In genomic region chr13:60748556-60748955, GRCm38 (mm10) we compare ENCODE assay signal across 15 mouse cellular contexts. TPM values are rescaled to one million over a fixed set of nuclear protein-coding genes. Genes with fewer than 3 reads are reported as not detected.
DNase-seq lines count a peak whose midpoint lies in the region; ATAC-seq and TF ChIP-seq lines count a peak whose summit lies in the region.
"Had no signal": no experiment of that assay in that cellular context is flagged by ENCODE, and none has a peak within 500 bp of the region (broad histone marks: within the 10 kb centered on the region; RNA-seq: fewer than 3 reads in every experiment).

No protein-coding gene starts in this region.

- H3K9me3 ChIP-seq in heart, postnatal 0 days (replicated peaks; ENCODE audit: control insufficient read depth, low read length): no peaks in the 10 kb centered on the region
- no peaks in the 10 kb centered on the region for H3K9me3 ChIP-seq in lung, postnatal 0 days (ENCODE audit: low read length)
- H3K9me3 ChIP-seq: forebrain, embryonic 15.5 days; stomach, embryonic 15.5 days had no signal

- intact Hi-C loops in heart, postnatal 25 days (cut with DNase I): no loop called here

- no peak overlapping the region for H3K27ac ChIP-seq in heart, postnatal 0 days (ENCODE audit: low read depth)
- H3K27ac ChIP-seq in lung, postnatal 0 days (ENCODE audit: low read length): no peak overlapping the region
- H3K27ac ChIP-seq: forebrain, embryonic 15.5 days; stomach, embryonic 15.5 days had no signal

- no peak for ATAC-seq in heart, postnatal 0 days (ENCODE audit: insufficient read depth, low read depth)
- ATAC-seq in lung, postnatal 0 days: no peak
- ATAC-seq: forebrain, embryonic 15.5 days; intestine, embryonic 16.5 days had no signal

- DNase-seq in heart, postnatal 0 days (ENCODE audit: low spot score): no peak
- no peak for DNase-seq in heart, postnatal 25 days (ENCODE audit: low spot score)
- peak; percentile 65 for DNase-seq in lung, postnatal 0 days (ENCODE audit: low spot score)
- no peak for DNase-seq in lung, postnatal 10 days
- peak; percentile 48 for DNase-seq in ZHBTc4 (ENCODE audit: low read depth, low spot score)
- peak; percentile 66 for DNase-seq in retina, embryonic 14.5 days (ENCODE audit: low spot score)
- DNase-seq in urinary bladder, postnatal 14 days (ENCODE audit: low spot score): no peak
- no peak for DNase-seq in layer of hippocampus, postnatal 10 days (ENCODE audit: low spot score in 2 of 2)
- DNase-seq: adrenal gland, postnatal 25 days; cerebellum, postnatal 36 days had no signal

- H3K4me3 ChIP-seq in heart, postnatal 0 days (ENCODE audit: low read depth, low read length): no peak overlapping the region
- H3K4me3 ChIP-seq in lung, postnatal 0 days (ENCODE audit: low read depth, low read length): no peak overlapping the region
- H3K4me3 ChIP-seq: forebrain, embryonic 15.5 days; stomach, embryonic 15.5 days had no signal

- no peaks in the 10 kb centered on the region for H3K4me1 ChIP-seq in heart, postnatal 0 days (ENCODE audit: control insufficient read depth, insufficient read depth)
- no peaks in the 10 kb centered on the region for H3K4me1 ChIP-seq in lung, postnatal 0 days (ENCODE audit: insufficient read depth, low read depth, low read length)
- H3K4me1 ChIP-seq: stomach, embryonic 15.5 days had no signal

- H3K27me3 ChIP-seq in heart, postnatal 0 days (ENCODE audit: control insufficient read depth, insufficient read depth, low read length): no peaks in the 10 kb centered on the region
- no peaks in the 10 kb centered on the region for H3K27me3 ChIP-seq in lung, postnatal 0 days (replicated peaks; ENCODE audit: insufficient read depth, low read length)
- H3K27me3 ChIP-seq: forebrain, embryonic 15.5 days; stomach, embryonic 15.5 days had no signal

- peaks cover 32% of the 10 kb centered on the region for H3K36me3 ChIP-seq in heart, postnatal 0 days (replicated peaks; ENCODE audit: control insufficient read depth, insufficient read depth, low read length)
- H3K36me3 ChIP-seq in lung, postnatal 0 days (ENCODE audit: insufficient read depth, low read length): peaks cover 45% of the 10 kb centered on the region

- no peak for TF ChIP-seq EP300 in heart, postnatal 0 days (IDR thresholded peaks at IDR 0.05; ENCODE audit: low read depth)
- no peak for TF ChIP-seq EP300 in lung, postnatal 0 days (IDR thresholded peaks at IDR 0.05)

- 90% methylated on average over 2 of the region's 2 CpGs for WGBS in heart, postnatal 0 days
- 87% methylated on average over 2 of the region's 2 CpGs for WGBS in lung, postnatal 0 days

- TF ChIP-seq CTCF in heart, postnatal 0 days (IDR thresholded peaks at IDR 0.05; ENCODE audit: low read depth): peak; percentile 53
- TF ChIP-seq CTCF in lung, postnatal 0 days (IDR thresholded peaks at IDR 0.05): peak; percentile 67

- H3K9ac ChIP-seq in heart, postnatal 0 days (replicated peaks; ENCODE audit: low read depth, low read length): no peak overlapping the region
- no peak overlapping the region for H3K9ac ChIP-seq in lung, postnatal 0 days (replicated peaks; ENCODE audit: low read depth)
- H3K9ac ChIP-seq: forebrain, embryonic 15.5 days; stomach, embryonic 15.5 days had no signal

- no peak overlapping the region for H3K4me2 ChIP-seq in heart, postnatal 0 days (ENCODE audit: low read depth, low read length)
- H3K4me2 ChIP-seq in lung, postnatal 0 days (replicated peaks; ENCODE audit: low read depth, low read length): no peak overlapping the region
- H3K4me2 ChIP-seq: forebrain, embryonic 15.5 days; heart, embryonic 11.5 days; stomach, embryonic 15.5 days had no signal

RNA-seq across cellular contexts. Expression of gene BC051665, which starts 37.6 kb away (rescaled TPM):
- not detected in 2 replicates for total RNA-seq in heart, postnatal 0 days (2014; rRNA removed; ENCODE audit: low replicate concordance)
- not detected in 2 replicates for polyA plus RNA-seq in heart, postnatal 0 days (2015; fragmentation: Nextera tagmentation; extraction: Ambion mirVana)
- not detected for total RNA-seq in heart, postnatal 25 days (2021)
- polyA plus RNA-seq in lung, postnatal 0 days (2015; fragmentation: Nextera tagmentation; extraction: Ambion mirVana): not detected in 2 replicates
- total RNA-seq in layer of hippocampus, postnatal 10 days (2021): not detected
- total RNA-seq: adrenal gland, postnatal 25 days; left cerebral cortex, postnatal 25 days had no signal
- polyA plus RNA-seq: forebrain, embryonic 15.5 days; heart, embryonic 11.5 days; intestine, embryonic 16.5 days; stomach, embryonic 15.5 days had no signal

RNA-seq across cellular contexts. Expression of gene Ctsll3, which starts 54.1 kb away (rescaled TPM):
- total RNA-seq in heart, postnatal 0 days (2014; rRNA removed; ENCODE audit: low replicate concordance): not detected in 2 replicates
- polyA plus RNA-seq in heart, postnatal 0 days (2015; fragmentation: Nextera tagmentation; extraction: Ambion mirVana): not detected in 2 replicates
- total RNA-seq in heart, postnatal 25 days (2021): not detected
- not detected in 2 replicates for polyA plus RNA-seq in lung, postnatal 0 days (2015; fragmentation: Nextera tagmentation; extraction: Ambion mirVana)
- not detected for total RNA-seq in layer of hippocampus, postnatal 10 days (2021)
- total RNA-seq: adrenal gland, postnatal 25 days; left cerebral cortex, postnatal 25 days had no signal
- polyA plus RNA-seq: forebrain, embryonic 15.5 days; heart, embryonic 11.5 days; intestine, embryonic 16.5 days; stomach, embryonic 15.5 days had no signal

Comparison
In these comparisons a context has a peak if more than half of its experiments do, and no peak if none do; other contexts are left out.
1. DNase-seq: peak in lung, postnatal 0 days (single experiment), ZHBTc4 (single experiment) and retina, embryonic 14.5 days (single experiment); none in heart, postnatal 0 days (single experiment), heart, postnatal 25 days (single experiment), lung, postnatal 10 days (single experiment), urinary bladder, postnatal 14 days (single experiment) and layer of hippocampus, postnatal 10 days (0 of 2).